Mouse (Mus musculus) heart, embryonic 15.5 days (tissue): Measurements from ENCODE around the gene Gm3336. TPM values are rescaled to one million over a fixed set of nuclear protein-coding genes. Genes with fewer than 3 reads are reported as not detected.

Experiments used
- ATAC-seq: fragments of 200-750 bp; cut with Nextera tagmentation; replicated peaks from 2 replicates; pipeline ENCODE4 v1.8.0; 2017; ENCODE audit warnings: low read depth, moderate TSS enrichment; ENCODE audit not compliant: insufficient number of reproducible peaks, insufficient read depth, low FRiP score
- H3K27ac ChIP-seq: fragments of 300-500 bp; sonication (generic); 2 replicates; pipeline ENCODE4 v1.5.1; 2015; ENCODE audit warnings: mild to moderate bottlenecking, inconsistent platforms
- H3K27me3 ChIP-seq: fragments of 300-500 bp; sonication (generic); 2 replicates; pipeline ENCODE4 v1.6.1; 2015; ENCODE audit warnings: inconsistent platforms
- H3K36me3 ChIP-seq: fragments of 300-500 bp; sonication (generic); 2 replicates; pipeline ENCODE4 v1.6.1; 2015; ENCODE audit warnings: mild to moderate bottlenecking, inconsistent platforms
- H3K4me1 ChIP-seq: fragments of 300-500 bp; sonication (generic); replicated peaks from 2 replicates; pipeline ENCODE4 v1.6.1; 2015; ENCODE audit warnings: inconsistent platforms
- H3K4me2 ChIP-seq: fragments of 300-500 bp; sonication (generic); 2 replicates; pipeline ENCODE4 v1.6.1; 2015; ENCODE audit warnings: inconsistent platforms, mild to moderate bottlenecking, moderate library complexity
- H3K4me3 ChIP-seq: fragments of 300-500 bp; sonication (generic); 2 replicates; pipeline ENCODE4 v1.5.1; 2015; ENCODE audit warnings: mild to moderate bottlenecking, inconsistent platforms
- H3K9ac ChIP-seq: fragments of 300-500 bp; sonication (generic); 2 replicates; pipeline ENCODE4 v1.6.1; 2015; ENCODE audit warnings: mild to moderate bottlenecking, inconsistent platforms
- H3K9me3 ChIP-seq: fragments of 300-500 bp; sonication (generic); replicated peaks from 2 replicates; pipeline ENCODE4 v1.6.1; 2016; ENCODE audit warnings: inconsistent platforms
- WGBS: fragments of 180-500 bp; shearing (Covaris S2); methylation state at CpG from one replicate; pipeline ENCODE4 v1.1.7; 2015; ENCODE audit warnings: mixed read lengths; 5-methylcytosine and 5-hydroxymethylcytosine counted together
- polyA plus RNA-seq: library from polyadenylated mRNA; unstranded; fragments of >200 nt; fragmentation: Nextera tagmentation; extraction: Ambion mirVana; gene quantifications from 2 replicates; pipeline ENCODE4 v1.2.1, GENCODE M21; 2015

Gene Gm3336
- polyA plus RNA-seq, 1 experiment from 2014 or later = not detected

- Histone ChIP-seq H3K4me1 (peaks cover 35% of the 10 kb centered on the region), H3K36me3 (peaks cover 6% of the 10 kb centered on the region; the same call in 1 of the 2 replicates), H3K27me3 (peaks cover 35% of the 10 kb centered on the region), H3K4me3 (no peak overlapping the region), H3K27ac (peak overlapping the region; percentile 88), H3K9me3 (no peaks in the 10 kb centered on the region), H3K4me2 (peak overlapping the region; percentile 55), H3K9ac (no peak overlapping the region)
- WGBS = 25% methylated on average over 11 of the region's 11 CpGs
- ATAC-seq = no peak
Measured at GRCm38 (mm10) chr8:70752000-70752764, 33.8 kb downstream of the Gm3336 start.

DNA sequence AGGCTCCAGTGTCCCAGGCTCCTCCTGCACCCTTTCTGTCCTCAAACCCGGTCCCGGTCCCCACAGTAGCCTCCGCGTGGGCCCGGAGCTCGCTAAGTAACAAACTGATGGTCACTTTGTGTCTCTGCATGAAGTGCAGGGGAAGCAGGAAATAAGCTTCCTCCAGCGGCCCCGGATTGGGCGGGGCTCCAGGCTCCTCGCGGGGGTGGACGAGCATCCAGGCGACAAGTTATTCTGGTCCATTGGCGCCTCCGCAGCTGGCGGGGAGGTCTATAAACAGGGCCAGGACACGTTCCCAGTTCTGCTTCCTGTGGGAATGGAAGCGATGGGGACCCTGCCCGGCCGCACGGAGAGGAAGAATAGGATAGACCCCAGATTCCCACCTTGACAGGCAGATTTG, 34.8 kb downstream of the Gm3336 start:
- WGBS = 13% methylated on average over 21 of the region's 21 CpGs
- Histone ChIP-seq H3K36me3 (peaks cover 12% of the 10 kb centered on the region; the same call in 1 of the 2 replicates), H3K4me3 (peak overlapping the region; percentile 31), H3K27ac (peak overlapping the region; percentile 88), H3K27me3 (peaks cover 25% of the 10 kb centered on the region), H3K4me1 (peaks cover 35% of the 10 kb centered on the region), H3K9me3 (no peaks in the 10 kb centered on the region), H3K4me2 (peak overlapping the region; percentile 55), H3K9ac (peak overlapping the region; percentile 39; the same call in 1 of the 2 replicates)
- no peak for ATAC-seq

- Histone ChIP-seq H3K4me1 (peaks cover 43% of the 10 kb centered on the region), H3K36me3 (peaks cover 17% of the 10 kb centered on the region; the same call in 1 of the 2 replicates), H3K4me3 (peak within 1 kb of the TSS; percentile 69), H3K27ac (peak within 1 kb of the TSS; percentile 88), H3K4me2 (peak within 1 kb of the TSS; percentile 93), H3K9me3 (no peaks in the 10 kb centered on the region), H3K9ac (peak within 1 kb of the TSS; percentile 77), H3K27me3 (peaks cover 14% of the 10 kb centered on the region)
- peak; percentile 94 for ATAC-seq
- WGBS = 9% methylated on average over 37 of the region's 37 CpGs
Measured at GRCm38 (mm10) chr8:70754043-70754870, 35.9 kb downstream of the Gm3336 start, which contains the start of gene Rab3a. Gene Rab3a (plus strand): TSS chr8:70754679.

DNA sequence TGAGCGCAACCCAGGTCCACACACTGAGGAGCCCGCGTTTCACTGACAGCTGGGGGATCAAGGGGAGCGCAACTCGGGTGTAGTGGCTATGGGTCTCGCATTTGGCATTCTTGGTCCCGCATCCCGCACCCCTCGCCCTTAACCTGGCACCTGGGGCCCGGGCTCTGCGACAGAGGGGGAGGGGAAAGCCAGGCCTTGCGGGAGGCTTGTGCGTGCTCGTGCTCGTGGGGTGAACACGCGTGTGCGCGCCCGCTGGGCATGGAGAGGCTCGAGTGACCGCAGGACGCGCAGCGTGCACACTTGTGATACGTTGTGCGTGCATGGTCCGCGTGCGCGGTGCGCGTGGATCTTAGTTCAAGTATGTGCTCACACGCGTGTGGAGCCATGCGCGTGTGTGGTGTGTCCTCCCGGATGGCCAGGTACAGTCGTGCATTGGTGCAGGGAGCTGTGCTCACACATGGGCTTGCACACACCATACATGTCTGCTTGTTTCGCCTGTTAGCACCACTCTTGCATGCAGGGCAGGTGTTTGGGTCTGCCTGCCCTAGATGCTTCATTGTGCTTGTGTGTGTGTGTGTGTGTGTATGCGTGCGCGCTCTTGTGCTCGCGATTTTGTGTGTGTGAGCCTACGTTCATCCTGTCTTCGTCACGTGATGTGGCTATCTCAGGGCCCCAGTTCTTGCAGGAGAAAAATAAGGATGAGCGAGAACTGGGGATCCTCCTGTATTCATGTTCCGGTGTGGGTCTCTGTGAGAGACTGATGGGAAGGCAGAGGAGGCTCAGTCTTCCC, 36.7 kb downstream of the Gm3336 start:
- peak overlapping the region; percentile 77 for H3K9ac ChIP-seq
- H3K27me3 ChIP-seq = peaks cover 6% of the 10 kb centered on the region
- H3K27ac ChIP-seq = peak overlapping the region; percentile 69
- peak; percentile 2; the same call in 1 of the 2 replicates for ATAC-seq
- no peaks in the 10 kb centered on the region for H3K9me3 ChIP-seq
- peak overlapping the region; percentile 93 for H3K4me2 ChIP-seq
- 12% methylated on average over 50 of the region's 50 CpGs for WGBS
- H3K4me1 ChIP-seq = peaks cover 51% of the 10 kb centered on the region
- H3K36me3 ChIP-seq = peaks cover 17% of the 10 kb centered on the region; the same call in 1 of the 2 replicates
- H3K4me3 ChIP-seq = peak overlapping the region; percentile 69

DNA sequence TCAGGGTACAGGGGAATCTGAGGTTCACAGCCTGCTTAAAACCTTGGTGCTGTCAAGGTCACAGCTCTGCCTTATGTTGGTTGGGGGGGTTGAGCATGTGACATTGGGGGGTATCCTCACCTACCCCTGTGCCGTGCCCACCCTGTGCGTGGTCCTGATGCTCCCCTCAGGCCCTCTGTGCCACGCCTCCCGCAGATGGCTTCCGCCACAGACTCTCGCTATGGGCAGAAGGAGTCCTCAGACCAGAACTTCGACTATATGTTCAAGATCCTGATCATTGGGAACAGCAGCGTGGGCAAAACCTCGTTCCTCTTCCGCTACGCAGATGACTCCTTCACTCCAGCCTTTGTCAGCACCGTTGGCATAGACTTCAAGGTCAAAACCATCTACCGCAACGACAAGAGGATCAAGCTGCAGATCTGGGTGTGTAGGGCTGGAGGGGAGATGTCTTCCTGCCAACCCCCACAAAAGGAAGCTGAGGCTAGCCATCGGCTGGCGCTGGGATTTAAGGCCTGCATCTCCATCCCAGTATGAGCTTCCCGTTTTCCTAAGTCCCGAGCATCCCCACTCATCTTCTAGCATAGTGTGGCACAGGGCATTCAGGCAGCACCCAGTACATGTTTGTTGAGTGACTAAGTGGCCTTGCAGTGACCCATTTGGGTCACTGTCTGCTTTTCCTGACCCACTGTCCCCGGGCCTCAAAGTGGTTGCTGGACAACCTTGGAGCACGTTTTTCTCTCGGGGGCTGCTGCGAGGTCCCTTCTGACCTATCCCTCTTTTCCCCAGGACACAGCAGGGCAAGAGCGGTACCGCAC, 37.5 kb downstream of the Gm3336 start:
- Histone ChIP-seq H3K4me2 (peak overlapping the region; percentile 93), H3K36me3 (peaks cover 17% of the 10 kb centered on the region; the same call in 1 of the 2 replicates), H3K4me3 (peak overlapping the region; percentile 69), H3K9ac (peak overlapping the region; percentile 77; the same call in 1 of the 2 replicates), H3K27me3 (no peaks in the 10 kb centered on the region), H3K27ac (no peak overlapping the region), H3K9me3 (no peaks in the 10 kb centered on the region), H3K4me1 (peaks cover 54% of the 10 kb centered on the region)
- no peak for ATAC-seq
- 80% methylated on average over 24 of the region's 24 CpGs for WGBS

DNA sequence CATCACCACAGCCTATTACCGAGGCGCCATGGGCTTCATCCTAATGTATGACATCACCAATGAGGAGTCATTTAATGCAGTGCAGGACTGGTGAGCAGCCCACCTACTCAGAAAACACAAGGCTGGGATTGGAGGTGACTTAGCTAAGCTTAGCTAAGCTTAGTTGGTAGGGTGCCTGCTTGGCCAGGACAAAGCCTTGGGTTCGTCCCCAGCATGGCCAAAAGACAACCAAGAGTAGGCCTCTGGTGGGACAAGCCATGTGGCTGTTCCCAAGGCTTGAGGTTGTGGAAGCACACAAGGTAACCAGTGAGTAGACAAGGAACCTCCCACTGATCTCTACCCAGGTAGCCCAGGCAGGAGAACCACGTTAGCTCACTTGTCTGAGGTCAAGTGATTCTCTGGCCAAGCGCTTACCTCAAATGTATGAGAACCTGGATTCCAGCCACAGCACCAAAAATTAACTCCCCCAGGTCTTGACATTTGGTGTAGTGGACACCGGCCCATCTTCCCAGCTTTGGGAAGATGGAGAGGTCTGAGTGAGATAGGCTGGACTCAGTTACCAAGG, 38.2 kb downstream of the Gm3336 start:
- Histone ChIP-seq H3K4me2 (no peak overlapping the region), H3K27ac (no peak overlapping the region), H3K9ac (no peak overlapping the region), H3K4me3 (no peak overlapping the region), H3K9me3 (no peaks in the 10 kb centered on the region), H3K36me3 (peaks cover 17% of the 10 kb centered on the region; the same call in 1 of the 2 replicates), H3K27me3 (no peaks in the 10 kb centered on the region), H3K4me1 (peaks cover 60% of the 10 kb centered on the region)
- 90% methylated on average over 6 of the region's 6 CpGs for WGBS
- ATAC-seq = no peak

- Histone ChIP-seq H3K9me3 (no peaks in the 10 kb centered on the region), H3K36me3 (peaks cover 17% of the 10 kb centered on the region; the same call in 1 of the 2 replicates), H3K4me2 (no peak overlapping the region), H3K27ac (no peak overlapping the region), H3K9ac (no peak overlapping the region), H3K4me3 (no peak overlapping the region), H3K27me3 (no peaks in the 10 kb centered on the region), H3K4me1 (peaks cover 55% of the 10 kb centered on the region)
- no peak for ATAC-seq
- 70% methylated on average over 22 of the region's 22 CpGs for WGBS
Measured at GRCm38 (mm10) chr8:70757523-70758307, 39.4 kb downstream of the Gm3336 start.

- WGBS = 89% methylated on average over 7 of the region's 7 CpGs
Measured at GRCm38 (mm10) chr8:70758308-70758615, 39.9 kb downstream of the Gm3336 start.

DNA sequence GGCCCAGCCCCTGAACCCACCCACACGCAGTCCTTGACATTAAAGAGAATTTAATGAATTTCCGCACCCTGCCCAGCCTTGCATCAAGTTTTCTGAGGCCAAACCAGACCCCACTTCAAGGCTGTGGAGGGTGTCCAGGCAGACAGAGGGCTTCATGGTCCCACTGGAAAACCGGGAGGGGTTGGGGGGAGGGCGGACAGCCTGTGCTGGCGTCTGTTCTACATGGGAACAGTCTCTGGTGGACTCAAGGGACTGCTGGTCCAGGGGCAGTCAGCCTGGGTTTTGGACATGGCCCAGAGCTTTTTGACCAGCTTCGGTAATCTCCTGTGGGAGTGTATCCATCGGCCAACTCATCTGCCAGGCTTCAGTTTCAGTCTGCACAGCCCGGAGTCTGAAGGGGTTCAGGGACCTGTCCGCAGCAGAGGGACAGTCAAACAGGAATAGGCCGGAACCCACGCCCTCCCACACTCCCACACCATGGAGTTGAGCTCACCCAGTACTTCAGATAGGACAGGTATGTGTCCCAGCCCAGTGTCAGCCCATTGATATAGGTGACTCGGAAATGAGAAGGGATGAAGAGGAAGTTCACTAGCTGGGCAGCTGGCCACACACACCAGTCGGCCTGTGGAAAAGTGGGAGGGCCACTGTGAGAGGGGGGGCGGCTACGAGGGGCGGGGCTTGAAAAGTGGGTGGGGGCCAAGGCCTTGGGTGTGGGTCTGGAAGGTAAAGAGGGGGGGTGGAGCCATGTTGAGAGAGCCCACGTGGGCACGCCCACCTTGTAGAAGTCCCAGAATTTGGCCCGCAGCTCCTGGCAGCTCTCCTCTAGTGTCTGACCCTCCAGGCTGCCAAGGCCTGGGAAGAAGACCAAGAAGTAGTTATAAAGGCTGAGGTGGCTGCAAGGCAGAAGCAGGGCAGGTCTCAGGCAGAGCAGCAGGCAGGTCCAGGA, 40.5 kb downstream of the Gm3336 start:
- no peak overlapping the region for H3K27ac ChIP-seq
- H3K4me2 ChIP-seq = peak overlapping the region; percentile 94; the same call in 1 of the 2 replicates
- peaks cover 43% of the 10 kb centered on the region for H3K4me1 ChIP-seq
- H3K36me3 ChIP-seq = peaks cover 17% of the 10 kb centered on the region; the same call in 1 of the 2 replicates
- 62% methylated on average over 19 of the region's 19 CpGs for WGBS
- ATAC-seq = no peak
- no peaks in the 10 kb centered on the region for H3K27me3 ChIP-seq
- 0 out of 2 replicates have a peak overlapping the region, but pooled peaks have one; percentile 71 for H3K4me3 ChIP-seq
- H3K9me3 ChIP-seq = no peaks in the 10 kb centered on the region
- H3K9ac ChIP-seq = no peak overlapping the region

More at GRCm38 (mm10) chr8:70758308-70758615, 39.9 kb downstream of the Gm3336 start:
- H3K9me3 ChIP-seq = no peaks in the 10 kb centered on the region
- no peak overlapping the region for H3K9ac ChIP-seq
- no peak overlapping the region for H3K4me2 ChIP-seq
- peaks cover 17% of the 10 kb centered on the region; the same call in 1 of the 2 replicates for H3K36me3 ChIP-seq
- H3K4me3 ChIP-seq = no peak overlapping the region
- H3K27ac ChIP-seq = no peak overlapping the region
- H3K27me3 ChIP-seq = no peaks in the 10 kb centered on the region
- peaks cover 50% of the 10 kb centered on the region for H3K4me1 ChIP-seq
- no peak for ATAC-seq
